Mouse (Mus musculus) activated CD4-positive, CD25-positive, alpha-beta regulatory T cell, adult 4 months (primary cell): ENCODE measurements at regions not wholly inside any gene's neighbourhood (a gene's known extent, or its start where the extent isn't known, plus 50 kb on each side); places are given as distances from the start of the nearest gene placed in this dataset.

ENCODE experiments used
- ATAC-seq: one replicate; pipeline ENCODE4 v1.8.0; 2017

DNA sequence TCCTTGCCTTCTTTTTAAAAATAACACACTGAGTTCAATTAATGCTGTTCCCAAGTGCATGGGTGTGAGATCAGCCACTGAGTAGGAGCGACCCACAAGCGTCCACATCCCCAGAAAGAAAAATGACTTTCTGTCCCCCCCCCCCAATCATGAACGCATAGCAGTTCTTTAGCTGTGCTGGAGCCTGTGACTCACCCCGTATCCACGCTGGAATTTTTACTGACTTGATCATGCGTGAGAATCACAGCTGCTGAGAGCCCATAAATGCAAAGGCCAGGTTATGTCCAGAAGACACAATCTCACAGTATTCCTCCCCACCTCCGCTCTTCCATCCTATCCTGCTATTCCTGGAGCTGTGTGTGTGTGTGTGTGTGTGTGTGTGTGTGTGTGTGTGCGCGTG lies 53.3 kb downstream of the Fos start:
- ATAC-seq, result no peak

DNA sequence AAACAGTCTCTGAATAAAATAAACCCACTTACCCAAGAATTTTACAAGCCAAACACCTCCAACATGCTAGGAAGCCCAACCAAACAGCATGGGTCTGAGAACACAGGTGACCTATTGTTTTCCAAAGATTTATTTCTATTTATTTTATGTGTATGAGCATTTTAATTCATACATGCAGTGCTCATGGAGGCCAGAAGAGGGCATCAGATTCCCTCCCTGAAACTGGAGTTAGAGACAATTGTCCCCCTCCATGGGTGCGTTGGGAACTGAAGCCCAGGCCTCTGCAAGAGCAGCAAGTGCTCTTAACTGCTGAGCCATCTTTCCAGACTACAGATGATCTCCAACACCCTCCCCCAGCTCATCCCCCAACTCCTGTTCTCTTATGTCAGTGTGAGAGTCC lies 57.9 kb downstream of the Fos start:
- ATAC-seq, result no peak

GRCm38 (mm10) chr12:85532221-85532612 lies 58.5 kb downstream of the Fos start:
- ATAC-seq, result no peak

GRCm38 (mm10) chr12:85532613-85533460 lies 59.1 kb downstream of the Fos start:
- no peak for ATAC-seq

GRCm38 (mm10) chr12:85533603-85534002 lies 59.9 kb downstream of the Fos start:
- ATAC-seq, result no peak

DNA sequence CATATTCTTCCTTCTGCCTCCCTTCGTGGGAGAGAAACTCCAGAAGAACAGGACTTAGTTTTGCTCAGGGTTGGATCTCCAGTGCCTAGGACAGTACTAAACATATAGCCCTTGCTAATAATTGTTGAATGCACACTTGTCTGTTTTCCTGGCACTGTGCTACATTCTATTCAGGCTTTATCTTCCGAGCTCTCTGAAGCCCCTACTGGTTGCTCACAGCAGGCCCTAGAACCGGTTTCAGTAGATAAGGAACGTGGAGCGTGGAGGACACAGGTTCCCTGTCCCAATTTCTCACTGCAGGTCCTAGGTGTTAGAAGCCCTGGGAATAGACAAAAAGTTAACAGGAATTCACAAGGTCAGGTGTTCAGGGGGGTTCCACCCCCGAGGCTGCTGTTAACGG lies 59.4 kb upstream of the Jdp2 start:
- ATAC-seq, result no peak

GRCm38 (mm10) chr12:85541153-85541552 lies 57.7 kb upstream of the Jdp2 start:
- ATAC-seq, result no peak

GRCm38 (mm10) chr12:85542881-85543280 lies 55.9 kb upstream of the Jdp2 start:
- ATAC-seq, result no peak

DNA sequence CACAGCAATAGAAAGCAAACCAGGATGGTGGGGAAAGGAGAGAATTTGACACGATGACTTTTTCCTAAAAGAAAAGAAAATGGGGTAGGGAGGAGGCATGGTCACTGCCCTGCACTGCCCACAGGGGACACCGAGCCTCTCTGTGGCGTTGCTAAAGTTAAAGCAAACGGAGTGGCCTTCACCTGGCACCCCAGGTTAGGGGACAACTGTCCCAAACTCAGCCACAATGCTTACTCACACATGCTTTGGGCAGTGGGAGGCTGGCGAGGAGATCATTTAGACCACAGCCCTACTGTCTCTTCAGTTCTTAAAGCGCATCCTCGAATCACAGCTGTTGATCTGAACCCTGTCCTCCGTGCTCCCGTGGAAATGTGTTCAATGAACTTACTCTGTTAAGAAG lies 55.3 kb upstream of the Jdp2 start:
- ATAC-seq, result no peak

GRCm38 (mm10) chr12:85544801-85545200 lies 54.0 kb upstream of the Jdp2 start:
- no peak for ATAC-seq

DNA sequence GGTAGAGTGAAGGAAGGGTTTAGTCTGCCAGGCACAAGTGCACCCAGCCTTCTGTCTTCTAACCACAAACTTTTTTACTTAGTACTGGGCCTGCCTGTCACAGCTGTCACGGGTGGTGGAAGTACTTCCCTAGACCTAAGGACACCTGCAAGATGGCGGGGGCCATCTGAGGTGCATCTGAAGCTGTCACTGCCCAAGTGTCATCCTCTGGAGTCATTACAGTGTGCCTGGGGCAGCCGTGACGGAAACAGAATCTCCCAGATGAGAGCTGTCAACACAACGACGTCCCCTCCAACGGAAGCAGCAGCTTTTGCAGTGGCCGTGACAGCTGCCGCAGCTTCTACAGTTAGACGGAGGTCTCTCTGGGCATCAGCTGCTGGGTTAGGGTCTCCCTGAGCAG lies 53.1 kb upstream of the Jdp2 start:
- ATAC-seq, result peak; percentile 57

DNA sequence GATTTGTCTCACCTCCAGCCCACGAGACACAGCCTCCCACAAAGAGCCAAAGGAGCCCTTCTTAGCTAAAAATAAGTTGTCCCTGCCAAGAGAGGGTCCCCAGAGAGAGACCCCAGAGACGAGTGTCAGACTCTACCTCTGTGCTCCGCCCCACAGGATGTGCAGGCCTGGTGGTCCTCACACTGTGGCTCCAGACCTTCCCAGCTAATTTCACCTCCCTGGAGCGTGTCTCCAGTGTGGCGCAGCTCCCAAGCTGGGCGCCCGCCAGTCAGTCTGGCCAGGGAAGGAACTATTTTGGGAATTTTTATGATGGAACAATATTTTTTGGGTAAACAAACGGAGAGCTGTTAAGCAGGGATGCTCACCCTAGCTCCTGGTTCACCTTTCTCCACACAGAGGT lies 50.8 kb upstream of the Jdp2 start:
- ATAC-seq, result no peak
